Mouse (Mus musculus) liver, embryonic 14.5 days (tissue): Measurements from ENCODE around the gene Pdp2. TPM values are rescaled to one million over a fixed set of nuclear protein-coding genes. Genes with fewer than 3 reads are reported as not detected.

Source experiments
- ATAC-seq: fragments of 200-750 bp; cut with Nextera tagmentation; 2 replicates; pipeline ENCODE4 v1.8.0; 2017; ENCODE audit warnings: moderate number of reproducible peaks, mild to moderate bottlenecking, moderate library complexity; ENCODE audit not compliant: insufficient read depth
- DNase-seq, 3 experiments: peaks; one replicate each; pipeline ENCODE4 v3.0.0-alpha.2; 2012 to 2013; ENCODE audit warnings: low read depth in 3 of 3, low spot score in 3 of 3
- H3K27ac ChIP-seq: fragments of 300-500 bp; sonication (generic); 2 replicates; pipeline ENCODE4 v1.5.1; 2014; ENCODE audit warnings: moderate library complexity, mild to moderate bottlenecking, control low read depth, inconsistent platforms
- H3K27me3 ChIP-seq: fragments of 300-500 bp; sonication (generic); 2 replicates; pipeline ENCODE4 v1.6.1; 2014; ENCODE audit warnings: mild to moderate bottlenecking, low read length, moderate library complexity; ENCODE audit not compliant: control insufficient read depth, insufficient read depth
- H3K36me3 ChIP-seq: fragments of 300-500 bp; sonication (generic); replicated peaks from 2 replicates; pipeline ENCODE4 v1.6.1; 2014; ENCODE audit warnings: low read depth; ENCODE audit not compliant: control insufficient read depth, insufficient read depth
- H3K4me1 ChIP-seq, 2 experiments: fragments of 200-500 bp in 1 of 2; fragments of 300-500 bp in 1 of 2; sonication (generic) in 1 of 2; replicated peaks; 2 replicates each; pipeline ENCODE4 v1.6.1; 2012 to 2014; ENCODE audit warnings: antibody characterized with exemption in 1 of 2, inconsistent platforms in 1 of 2, low read length in 1 of 2; ENCODE audit not compliant: control insufficient read depth in 2 of 2, insufficient read depth in 2 of 2
- H3K4me2 ChIP-seq: fragments of 300-500 bp; sonication (generic); 2 replicates; pipeline ENCODE4 v1.6.1; 2014; ENCODE audit warnings: low read depth, mild to moderate bottlenecking, control low read depth, moderate library complexity
- H3K4me3 ChIP-seq, 2 experiments: fragments of 200-500 bp in 1 of 2; fragments of 300-500 bp in 1 of 2; sonication (generic) in 1 of 2; 2 replicates each; pipeline ENCODE4 v1.5.1; 2012 to 2014; ENCODE audit warnings: low read depth in 2 of 2, low read length in 2 of 2, mild to moderate bottlenecking in 2 of 2, control low read depth in 1 of 2, inconsistent platforms in 1 of 2, moderate library complexity in 1 of 2; ENCODE audit not compliant: insufficient read depth in 1 of 2
- H3K9ac ChIP-seq: fragments of 300-500 bp; sonication (generic); replicated peaks from 2 replicates; pipeline ENCODE4 v1.6.1; 2014; ENCODE audit warnings: mild to moderate bottlenecking, control low read depth, moderate library complexity
- H3K9me3 ChIP-seq: fragments of 300-500 bp; sonication (generic); 2 replicates; pipeline ENCODE4 v1.6.1; 2016; ENCODE audit warnings: low read length, mixed read lengths; ENCODE audit not compliant: control insufficient read depth
- CTCF ChIP-seq: IDR thresholded peaks from 2 replicates; pipeline ENCODE4 v1.5.1; 2016; ENCODE audit warnings: antibody characterized with exemption, low read depth, control low read depth
- EP300 ChIP-seq: IDR thresholded peaks from 2 replicates; pipeline ENCODE4 v1.6.1; 2016; ENCODE audit warnings: antibody characterized with exemption, low read depth
- WGBS: fragments of 180-500 bp; shearing (Covaris S2); extraction: QIAGEN DNeasy Blood & Tissue Kit; methylation state at CpG from one replicate; pipeline ENCODE4 v1.1.7; 2014; ENCODE audit not compliant: insufficient replicate concordance; 5-methylcytosine and 5-hydroxymethylcytosine counted together
- polyA plus RNA-seq, 2 experiments: library from polyadenylated mRNA; depleted of rRNA in 1 of 2; stranded (reverse) in 1 of 2; unstranded in 1 of 2; fragments of >200 nt; fragmentation: Nextera tagmentation in 1 of 2; extraction: Ambion mirVana in 1 of 2; gene quantifications; 2 replicates each; pipeline versions ENCODE4 v1.2.1 to v1.2.3; 2012 to 2014

Pdp2 gene
- polyA plus RNA-seq, 2 experiments: 1.5 to 2.4 TPM

DNA sequence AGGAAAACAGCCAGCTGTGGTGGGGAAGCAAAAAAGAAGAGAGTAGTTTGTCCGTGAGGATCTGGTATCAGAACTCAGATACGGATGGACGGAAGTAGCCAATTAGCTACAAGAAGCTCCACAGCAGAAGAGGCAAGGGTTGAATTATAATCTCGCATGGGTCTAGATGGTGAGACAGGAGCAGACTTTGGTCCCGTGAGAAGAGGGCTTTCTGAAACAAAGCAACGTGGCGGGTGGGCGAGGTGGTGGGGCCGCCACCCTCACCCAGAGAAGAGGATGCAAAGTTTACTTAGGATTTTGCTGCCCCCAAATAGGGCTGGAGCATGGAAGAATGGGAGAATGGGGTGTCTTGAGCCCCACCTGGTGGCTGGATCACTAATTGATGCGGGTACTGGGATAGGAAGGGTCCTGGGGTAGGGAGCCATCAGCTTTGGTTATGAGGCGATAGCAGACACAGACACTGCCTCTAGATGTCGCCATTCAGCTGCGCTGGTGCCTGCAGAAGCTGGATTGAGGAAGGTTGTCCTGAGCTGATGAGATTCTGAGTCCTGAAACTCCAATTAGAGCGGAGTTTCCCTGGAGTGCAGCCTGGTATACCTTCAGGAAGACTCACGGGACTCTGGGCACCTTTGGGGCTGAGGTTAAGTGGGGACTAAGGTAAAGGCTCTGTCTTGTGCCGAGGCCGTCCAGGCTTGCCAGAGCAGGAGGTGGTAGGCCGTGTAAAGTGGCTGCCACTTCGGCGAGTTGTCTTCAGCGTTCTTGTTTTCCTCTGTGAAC lies 11.4 kb downstream of the Pdp2 start:
- peak; percentile 50 to 55 (median 52) for DNase-seq
- WGBS: 19% methylated on average over 21 of the region's 21 CpGs
- Histone ChIP-seq H3K4me1 (peaks cover 0 to 6% of the 10 kb centered on the region in 2 experiments; a peak in 3 of 4 replicates), H3K4me3 (peak overlapping the region in 1 of 2 experiments; percentile 7; a peak in 1 of 4 replicates), H3K9ac (no peak overlapping the region), H3K27me3 (peaks cover 3% of the 10 kb centered on the region), H3K4me2 (peak overlapping the region; percentile 42), H3K36me3 (no peaks in the 10 kb centered on the region), H3K27ac (no peak overlapping the region), H3K9me3 (no peaks in the 10 kb centered on the region)
- peak; percentile 94 for TF ChIP-seq CTCF
- no peak for TF ChIP-seq EP300
- ATAC-seq: peak; percentile 75

DNA sequence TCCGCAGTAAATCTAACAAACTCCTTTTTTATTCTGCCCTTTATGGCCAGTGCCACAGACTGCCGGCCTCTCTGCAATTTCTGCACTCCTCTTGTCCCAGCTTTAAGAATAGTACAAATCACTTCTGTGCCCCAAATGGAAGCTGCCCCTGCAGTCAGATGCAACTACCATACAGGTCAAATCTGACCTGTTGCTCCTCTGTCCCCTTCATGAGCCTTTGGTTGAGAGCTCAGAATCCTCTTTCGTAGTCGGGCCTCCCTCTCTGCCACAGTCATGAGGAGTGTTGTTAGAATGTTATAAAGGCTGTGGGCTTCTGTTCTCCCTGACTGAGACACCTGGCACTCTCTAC lies 12.0 kb downstream of the Pdp2 start:
- Histone ChIP-seq H3K9me3 (no peaks in the 10 kb centered on the region), H3K36me3 (no peaks in the 10 kb centered on the region), H3K4me2 (no peak overlapping the region), H3K4me3 (no peak overlapping the region), H3K4me1 (peaks cover 0 to 6% of the 10 kb centered on the region in 2 experiments; a peak in 3 of 4 replicates), H3K9ac (no peak overlapping the region), H3K27ac (no peak overlapping the region), H3K27me3 (peaks cover 3% of the 10 kb centered on the region)
- 55% methylated on average over 4 of the region's 4 CpGs for WGBS
- ATAC-seq (no peak), DNase-seq (no peak)
- TF ChIP-seq EP300: no peak
- TF ChIP-seq CTCF: no peak

DNA sequence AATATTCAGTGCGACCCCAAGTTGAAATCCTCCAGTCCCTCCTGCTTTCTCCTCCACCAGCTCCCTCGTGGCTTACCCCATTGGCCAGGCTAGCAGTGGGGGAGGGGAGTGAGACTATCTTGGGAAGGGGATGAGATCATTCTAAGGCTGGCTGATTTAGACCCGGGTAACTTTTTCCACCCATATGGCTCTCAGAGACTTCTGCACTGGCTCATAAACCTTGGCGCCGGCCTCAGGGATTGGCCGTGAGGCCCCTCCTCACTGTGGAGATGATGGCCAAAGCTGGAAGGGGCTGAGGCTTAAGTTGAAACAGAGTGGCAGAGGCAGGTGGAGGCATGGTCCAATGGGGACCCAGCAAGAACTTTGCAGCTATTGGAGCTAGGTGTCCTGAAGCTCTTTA lies 15.1 kb downstream of the Pdp2 start:
- WGBS: 37% methylated on average over 6 of the region's 6 CpGs
- peaks cover 1% of the 10 kb centered on the region for H3K27me3 ChIP-seq
- H3K27ac ChIP-seq: no peak overlapping the region
- H3K9me3 ChIP-seq: no peaks in the 10 kb centered on the region
- H3K4me2 ChIP-seq: no peak overlapping the region
- no peak overlapping the region for H3K4me3 ChIP-seq
- no peak for DNase-seq
- TF ChIP-seq CTCF (no peak), EP300 (no peak)
- H3K9ac ChIP-seq: no peak overlapping the region
- no peak for ATAC-seq
- H3K4me1 ChIP-seq: peaks cover 0 to 6% of the 10 kb centered on the region in 2 experiments; a peak in 3 of 4 replicates
- H3K36me3 ChIP-seq: no peaks in the 10 kb centered on the region

DNA sequence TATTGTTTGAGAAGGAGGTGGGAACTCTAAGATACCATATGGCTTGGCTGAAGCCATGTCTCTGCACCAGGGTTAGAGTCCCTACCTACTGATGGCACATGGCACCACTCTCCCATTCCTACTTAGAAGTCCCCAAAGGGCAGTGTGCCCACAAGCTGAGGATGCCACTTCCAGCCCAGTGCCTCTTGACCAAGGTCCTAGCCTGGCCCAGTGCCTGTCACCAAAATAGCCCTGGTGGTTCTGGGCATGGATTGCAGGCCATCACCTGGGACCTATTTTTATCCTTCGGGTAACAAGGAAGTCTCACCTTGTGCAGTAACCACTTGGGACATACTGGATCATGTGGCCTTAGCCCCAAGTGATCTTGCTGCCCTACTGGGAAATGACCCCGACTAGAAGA lies 16.7 kb downstream of the Pdp2 start:
- Histone ChIP-seq H3K4me1 (no peaks in the 10 kb centered on the region), H3K4me2 (no peak overlapping the region), H3K9me3 (no peaks in the 10 kb centered on the region), H3K36me3 (no peaks in the 10 kb centered on the region), H3K27me3 (no peaks in the 10 kb centered on the region), H3K9ac (no peak overlapping the region), H3K4me3 (no peak overlapping the region), H3K27ac (no peak overlapping the region)
- TF ChIP-seq CTCF (no peak), EP300 (no peak)
- no peak for DNase-seq
- WGBS: 33% methylated on average over 2 of the region's 2 CpGs
- no peak for ATAC-seq

GRCm38 (mm10) chr8:104609222-104609621 lies 18.0 kb downstream of the Pdp2 start:
- Histone ChIP-seq H3K9ac (no peak overlapping the region), H3K4me2 (no peak overlapping the region), H3K4me1 (no peaks in the 10 kb centered on the region), H3K27ac (no peak overlapping the region), H3K9me3 (no peaks in the 10 kb centered on the region), H3K36me3 (no peaks in the 10 kb centered on the region), H3K4me3 (no peak overlapping the region), H3K27me3 (no peaks in the 10 kb centered on the region)
- ATAC-seq (no peak), DNase-seq (no peak)
- WGBS: 63% methylated on average over 8 of the region's 8 CpGs
- no peak for TF ChIP-seq EP300
- no peak for TF ChIP-seq CTCF
